Mouse (Mus musculus) frontal cortex, postnatal 14 days (tissue): Measurements from ENCODE around the gene Wdr34.

Source experiments
- DNase-seq, 2 experiments: peaks; one replicate each; pipeline ENCODE4 v3.0.0; 2022; ENCODE audit warnings: low spot score in 2 of 2

Gene Wdr34

DNA sequence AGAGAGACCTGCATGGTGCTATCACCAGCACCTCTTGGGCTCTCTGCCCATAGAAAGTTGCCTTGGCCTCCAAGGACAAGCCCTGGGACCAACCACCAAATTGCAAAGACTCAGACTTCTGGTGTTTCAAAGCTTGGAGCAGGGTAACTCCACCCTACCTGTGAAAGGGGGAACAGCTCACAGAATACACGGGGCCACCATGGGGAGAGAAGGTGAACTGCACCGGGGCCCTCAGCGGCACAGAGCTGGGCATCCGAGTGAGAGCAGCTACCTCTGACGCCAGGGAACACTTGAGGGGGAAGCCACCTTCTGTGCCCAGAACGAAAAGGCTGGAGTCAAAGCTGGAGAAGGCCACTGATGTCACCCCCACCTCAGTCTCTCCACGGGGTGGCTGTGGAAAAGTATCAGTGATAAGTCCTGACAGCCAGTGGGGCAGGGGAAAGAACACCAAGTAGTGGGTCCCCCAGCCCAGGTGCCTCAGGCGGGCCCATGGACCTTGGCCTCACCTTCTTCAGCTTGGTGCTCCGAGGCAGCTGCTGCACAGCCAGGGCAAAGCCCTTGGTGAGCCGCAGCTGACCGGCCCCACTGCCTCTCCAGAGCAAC, 16.3 kb downstream of the Wdr34 start:
- DNase-seq, result no peak

DNA sequence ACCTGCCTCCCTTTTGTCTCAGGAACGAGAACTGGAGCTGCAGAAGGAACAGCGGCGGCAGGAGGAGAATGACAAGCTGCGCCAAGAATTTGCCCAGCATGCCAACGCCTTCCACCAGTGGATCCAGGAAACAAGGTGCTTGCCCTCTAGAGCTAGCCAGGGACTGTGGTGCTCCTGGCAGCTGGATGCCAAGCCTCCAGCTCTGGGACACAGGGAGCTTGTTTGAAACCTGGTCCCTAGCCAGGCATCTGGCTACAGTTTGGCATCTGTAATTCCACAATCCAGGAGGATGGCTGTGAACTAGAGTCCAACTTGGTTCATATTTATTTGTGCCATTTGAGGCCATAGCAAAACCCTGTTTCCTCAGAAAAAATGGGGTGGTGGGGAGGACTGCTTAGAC, 21.7 kb downstream of the Wdr34 start:
- DNase-seq, result no peak

DNA sequence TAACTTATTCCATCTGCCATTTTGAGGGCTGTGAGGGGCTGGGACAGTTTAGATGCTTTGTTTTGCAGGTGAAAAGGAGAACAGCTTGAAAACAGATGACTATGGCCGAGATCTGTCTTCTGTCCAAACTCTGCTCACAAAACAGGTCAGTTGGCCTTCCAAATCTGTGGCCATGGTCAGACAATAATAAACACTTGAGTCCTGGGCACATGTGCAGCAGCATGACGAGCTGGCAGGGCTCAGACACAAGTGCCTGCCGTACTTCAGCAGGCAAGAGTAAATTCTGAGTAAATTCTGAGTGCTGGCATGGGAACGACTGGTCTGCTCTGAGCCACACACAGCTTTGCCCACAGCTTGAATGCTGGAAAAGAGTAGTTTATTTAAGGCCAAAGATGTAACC, 23.2 kb downstream of the Wdr34 start:
- DNase-seq, result no peak

DNA sequence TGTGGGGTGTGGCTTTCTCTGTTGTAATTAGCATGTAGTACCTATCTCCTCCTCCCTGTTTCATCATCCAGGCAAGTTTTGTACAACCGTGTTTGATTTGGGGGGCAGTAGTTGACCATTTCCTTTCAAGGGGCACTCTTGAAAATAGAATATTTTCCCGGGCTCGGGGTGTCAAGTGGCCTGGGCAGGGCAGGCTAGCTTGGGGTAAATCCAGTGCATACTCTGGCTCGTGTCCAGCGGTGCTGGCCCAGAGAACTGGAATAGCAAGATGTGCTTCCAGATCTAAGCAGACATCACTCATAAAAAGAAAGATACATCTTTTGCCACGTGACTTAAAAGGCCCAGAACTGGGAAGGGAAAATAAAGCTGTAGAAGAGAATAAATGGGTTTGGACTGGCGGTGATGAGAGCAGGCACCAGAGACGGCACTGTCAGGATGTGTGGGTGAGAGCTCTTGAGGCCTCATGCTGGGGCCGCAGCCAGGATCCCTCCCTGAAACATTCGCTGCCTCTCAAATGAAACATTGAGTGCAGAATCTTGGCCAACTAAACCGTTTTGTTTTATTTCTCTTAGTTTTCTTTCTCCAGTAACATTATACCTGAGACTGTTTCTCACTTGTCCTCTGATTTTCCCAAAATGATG, 34.2 kb downstream of the Wdr34 start:
- no peak for DNase-seq

DNA sequence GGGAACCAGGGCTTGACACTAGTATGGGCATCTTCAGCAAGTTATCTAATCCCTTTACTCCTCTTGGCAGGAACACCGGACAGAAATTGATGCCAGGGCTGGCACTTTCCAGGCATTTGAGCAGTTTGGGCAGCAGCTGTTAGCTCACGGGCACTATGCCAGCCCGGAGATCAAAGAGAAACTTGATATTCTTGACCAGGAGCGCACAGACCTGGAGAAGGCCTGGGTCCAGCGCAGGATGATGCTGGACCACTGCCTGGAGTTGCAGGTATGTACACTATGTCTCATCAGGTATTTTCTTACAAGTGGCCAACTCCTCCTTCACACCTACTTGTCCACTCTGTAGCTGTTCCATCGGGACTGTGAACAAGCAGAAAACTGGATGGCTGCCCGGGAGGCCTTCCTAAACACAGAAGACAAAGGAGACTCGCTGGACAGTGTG, 37.8 kb downstream of the Wdr34 start:
- DNase-seq, result peak in 1 of 2 experiments; percentile 23

DNA sequence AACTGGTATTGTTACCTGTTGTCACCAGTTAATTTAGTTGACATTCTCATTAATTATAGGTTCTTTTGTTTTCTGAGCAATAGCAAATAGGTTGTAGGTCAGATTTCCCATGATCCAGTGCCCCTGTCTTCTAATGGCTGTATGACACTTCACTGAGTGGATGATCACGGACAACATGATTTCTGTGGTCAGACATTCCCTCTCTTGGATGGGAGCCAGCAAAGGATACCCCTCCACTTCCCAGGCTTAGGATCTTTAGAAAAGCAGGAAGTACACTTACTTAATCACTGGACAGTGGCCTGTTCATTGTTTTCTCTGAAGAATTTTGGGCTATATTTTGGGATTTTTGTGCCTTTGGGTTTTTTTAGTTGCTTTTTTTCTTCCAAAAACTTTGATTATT, 39.6 kb downstream of the Wdr34 start:
- no peak for DNase-seq

DNA sequence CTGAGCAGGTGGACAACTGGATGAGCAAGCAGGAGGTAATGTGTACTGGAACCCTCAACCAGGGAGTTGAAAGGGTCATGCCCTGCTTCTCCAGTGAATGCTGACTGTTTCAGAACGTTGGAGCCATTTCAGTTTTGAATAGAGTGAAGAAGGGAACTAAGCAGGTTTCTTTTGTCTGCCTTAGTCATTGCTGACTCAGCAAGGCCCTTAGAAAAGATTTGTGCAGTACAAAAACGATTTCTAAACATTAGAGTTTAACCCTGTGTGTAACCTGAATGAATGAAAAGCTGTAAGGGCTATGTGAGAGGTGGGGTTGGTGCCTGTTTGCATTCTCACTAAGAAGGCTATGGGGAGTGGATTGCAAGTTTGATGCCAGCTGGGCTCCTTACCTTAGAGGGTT, 56.7 kb downstream of the Wdr34 start:
- no peak for DNase-seq
